Mouse (Mus musculus) kidney, postnatal 36 days (tissue): ENCODE results near the gene Commd2.

Source experiments
- DNase-seq, 2 experiments: peaks; one replicate each; pipeline ENCODE4 v3.0.0; 2021 to 2022; ENCODE audit warnings: mixed read lengths in 2 of 2

Gene Commd2

GRCm38 (mm10) chr3:57612430-57612997, 39.0 kb downstream of the Commd2 start:
- DNase-seq, result no peak

- DNase-seq, result no peak
Measured at GRCm38 (mm10) chr3:57611776-57612175, 39.7 kb downstream of the Commd2 start.

- no peak for DNase-seq
Measured at GRCm38 (mm10) chr3:57604618-57605015, 46.9 kb downstream of the Commd2 start.

- DNase-seq, result peak in 1 of 2 experiments; percentile 51
Measured at GRCm38 (mm10) chr3:57603891-57604617, 47.5 kb downstream of the Commd2 start.

GRCm38 (mm10) chr3:57602610-57603009, 48.9 kb downstream of the Commd2 start:
- DNase-seq, result no peak

GRCm38 (mm10) chr3:57596566-57596965, 54.9 kb downstream of the Commd2 start:
- no peak for DNase-seq

GRCm38 (mm10) chr3:57595506-57595905, 56.0 kb downstream of the Commd2 start:
- peak in 1 of 2 experiments; percentile 52 for DNase-seq
